Mouse (Mus musculus): ENCODE data around the gene Cacna1c.

- TF ChIP-seq CTCF (IDR thresholded peaks at IDR 0.05; ENCODE audit: low read depth) (no peak), EP300 (optimal IDR thresholded peaks at IDR 0.05) (no peak)
Observed at GRCm38 (mm10) chr6:118944093-118944492, 252.1 kb downstream of the Cacna1c start.
